Mouse (Mus musculus): Measurements from ENCODE around the gene Cpsf6. TPM values are rescaled to one million over a fixed set of nuclear protein-coding genes. Genes with fewer than 3 reads are reported as not detected.

The Cpsf6 gene
- total RNA-seq, 2 experiments from 2014 or later: 104 to 110 TPM

GRCm38 (mm10) chr10:117376580-117377189 lies 3.1 kb downstream of the Cpsf6 start:
- peak; percentile 92 to 98 for DNase-seq (ENCODE audit: extremely low spot score in 1 of 2, low spot score in 2 of 2)
- intact Hi-C loops (cut with DNase I): loop anchor here (5.0 kb wide), 1 partner anchor 56 kb away; no protein-coding TSS in a partner anchor

- DNase-seq (ENCODE audit: extremely low spot score in 1 of 2, low spot score in 2 of 2): peak; percentile 32 to 70
- intact Hi-C loops (cut with DNase I): loop anchor here (5.0 kb wide), 1 partner anchor 56 kb away; no protein-coding TSS in a partner anchor
These were observed 3.8 kb downstream of the Cpsf6 start for GRCm38 (mm10) chr10:117375841-117376579.

GRCm38 (mm10) chr10:117375163-117375562 lies 4.7 kb downstream of the Cpsf6 start:
- intact Hi-C loops (cut with DNase I): loop anchor here (5.0 kb wide), 1 partner anchor 57 kb away; no protein-coding TSS in a partner anchor
- no peak for DNase-seq (ENCODE audit: extremely low spot score in 1 of 2, low spot score in 2 of 2)

GRCm38 (mm10) chr10:117363106-117363505 lies 16.7 kb downstream of the Cpsf6 start:
- intact Hi-C loops (cut with DNase I): loop anchor here (5.0 kb wide), 2 partner anchors 69 to 319 kb away; no protein-coding TSS in a partner anchor
- DNase-seq (ENCODE audit: extremely low spot score in 1 of 2, low spot score in 2 of 2): peak in 1 of 2 experiments; percentile 62

- intact Hi-C loops (cut with DNase I): loop anchor here (5.0 kb wide), 1 partner anchor 333 kb away; no protein-coding TSS in a partner anchor
- no peak for DNase-seq (ENCODE audit: extremely low spot score in 1 of 2, low spot score in 2 of 2)
These were observed 20.9 kb downstream of the Cpsf6 start for GRCm38 (mm10) chr10:117358891-117359290.

GRCm38 (mm10) chr10:117343000-117343399 lies 36.8 kb downstream of the Cpsf6 start:
- no peak for DNase-seq (ENCODE audit: extremely low spot score in 1 of 2, low spot score in 2 of 2)
- intact Hi-C loops (cut with DNase I): no loop called here

GRCm38 (mm10) chr10:117342406-117342805 lies 37.4 kb downstream of the Cpsf6 start:
- intact Hi-C loops (cut with DNase I): no loop called here
- DNase-seq (ENCODE audit: extremely low spot score in 1 of 2, low spot score in 2 of 2): no peak

GRCm38 (mm10) chr10:117341029-117341428 lies 38.8 kb downstream of the Cpsf6 start:
- intact Hi-C loops (cut with DNase I): no loop called here
- DNase-seq (ENCODE audit: extremely low spot score in 1 of 2, low spot score in 2 of 2): peak in 1 of 2 experiments; percentile 34

- intact Hi-C loops (cut with DNase I): loop anchor here (10.0 kb wide), 1 partner anchor 114 kb away; the partner anchor contains the start of gene Yeats4
- no peak for DNase-seq (ENCODE audit: extremely low spot score in 1 of 2, low spot score in 2 of 2)
These were observed 40.6 kb downstream of the Cpsf6 start for GRCm38 (mm10) chr10:117339241-117339640.

- intact Hi-C loops (cut with DNase I): loop anchor here (10.0 kb wide), 1 partner anchor 113 kb away; the partner anchor contains the start of gene Yeats4
- DNase-seq (ENCODE audit: extremely low spot score in 1 of 2, low spot score in 2 of 2): no peak
These were observed 41.9 kb downstream of the Cpsf6 start for GRCm38 (mm10) chr10:117337946-117338345.

- DNase-seq (ENCODE audit: extremely low spot score in 1 of 2, low spot score in 2 of 2): no peak
- intact Hi-C loops (cut with DNase I): loop anchor here (10.0 kb wide), 1 partner anchor 111 kb away; the partner anchor contains the start of gene Yeats4
These were observed 44.2 kb downstream of the Cpsf6 start for GRCm38 (mm10) chr10:117335649-117336048.

- intact Hi-C loops (cut with DNase I): loop anchor here (10.0 kb wide), 1 partner anchor 106 kb away; the partner anchor contains the start of gene Yeats4
- DNase-seq (ENCODE audit: extremely low spot score in 1 of 2, low spot score in 2 of 2): peak in 1 of 2 experiments; percentile 14
These were observed 49.3 kb downstream of the Cpsf6 start for GRCm38 (mm10) chr10:117330521-117330920.

GRCm38 (mm10) chr10:117323782-117324181 lies 56.0 kb downstream of the Cpsf6 start:
- no peak for DNase-seq (ENCODE audit: extremely low spot score in 1 of 2, low spot score in 2 of 2)
- intact Hi-C loops (cut with DNase I): no loop called here

- no peak for DNase-seq (ENCODE audit: extremely low spot score in 1 of 2, low spot score in 2 of 2)
- intact Hi-C loops (cut with DNase I): no loop called here
These were observed 57.2 kb downstream of the Cpsf6 start for GRCm38 (mm10) chr10:117322630-117323029.

- intact Hi-C loops (cut with DNase I): no loop called here
- DNase-seq (ENCODE audit: extremely low spot score in 1 of 2, low spot score in 2 of 2): no peak
These were observed 59.2 kb downstream of the Cpsf6 start for GRCm38 (mm10) chr10:117320571-117320981.

GRCm38 (mm10) chr10:117316391-117316790 lies 63.4 kb downstream of the Cpsf6 start:
- no peak for DNase-seq (ENCODE audit: extremely low spot score in 1 of 2, low spot score in 2 of 2)
- intact Hi-C loops (cut with DNase I): no loop called here

- intact Hi-C loops (cut with DNase I): no loop called here
These were observed 66.7 kb downstream of the Cpsf6 start for GRCm38 (mm10) chr10:117313133-117313532.

GRCm38 (mm10) chr10:117312168-117312567 lies 67.6 kb downstream of the Cpsf6 start:
- no peak for DNase-seq (ENCODE audit: extremely low spot score in 1 of 2, low spot score in 2 of 2)
- intact Hi-C loops (cut with DNase I): no loop called here

More at GRCm38 (mm10) chr10:117313133-117313532, 66.7 kb downstream of the Cpsf6 start:
- DNase-seq (ENCODE audit: extremely low spot score in 1 of 2, low spot score in 2 of 2): no peak

GRCm38 (mm10) chr10:117304371-117304770 lies 75.4 kb downstream of the Cpsf6 start:
- intact Hi-C loops (cut with DNase I): no loop called here
- DNase-seq (ENCODE audit: extremely low spot score in 1 of 2, low spot score in 2 of 2): no peak
